Mouse (Mus musculus) lung, postnatal 14 days (tissue): ENCODE results near the gene Acot2.
"Not testable (repeated sequence)": the region's sequence is repeated elsewhere in the genome, so short reads cannot be mapped to it uniquely, and the experiment has no call there.

Experiments used
- DNase-seq: peaks from one replicate; pipeline ENCODE4 v3.0.0; 2021

Gene Acot2

GRCm38 (mm10) chr12:83998341-83999107 is 10.9 kb downstream of the Acot2 start:
- no peak for DNase-seq

- DNase-seq, result peak; percentile 73
Measured at GRCm38 (mm10) chr12:83999237-83999636, 11.6 kb downstream of the Acot2 start.

- DNase-seq, result no peak
Measured at GRCm38 (mm10) chr12:84000418-84000817, 12.8 kb downstream of the Acot2 start.

GRCm38 (mm10) chr12:84003866-84004265 is 16.2 kb downstream of the Acot2 start:
- no peak for DNase-seq

- peak; percentile 32 for DNase-seq
Measured at GRCm38 (mm10) chr12:84008251-84008650, 20.6 kb downstream of the Acot2 start.

GRCm38 (mm10) chr12:84008729-84009128 is 21.1 kb downstream of the Acot2 start:
- no peak for DNase-seq

- DNase-seq, result peak; percentile 76
Measured at GRCm38 (mm10) chr12:84009171-84009965, 21.7 kb downstream of the Acot2 start, which contains the start of gene Acot1. Acot1 (plus strand) TSS chr12:84009490.

GRCm38 (mm10) chr12:84010201-84010600 is 22.5 kb downstream of the Acot2 start:
- DNase-seq, result no peak

- peak; percentile 85 for DNase-seq
Measured at GRCm38 (mm10) chr12:84011251-84012040, 23.8 kb downstream of the Acot2 start.

- DNase-seq, result no peak
Measured at GRCm38 (mm10) chr12:84013130-84013529, 25.5 kb downstream of the Acot2 start.

GRCm38 (mm10) chr12:84013701-84014100 is 26.0 kb downstream of the Acot2 start:
- DNase-seq, result no peak

- DNase-seq, result peak; percentile 82
Measured at GRCm38 (mm10) chr12:84020528-84020927, 32.9 kb downstream of the Acot2 start.

GRCm38 (mm10) chr12:84022266-84022665 is 34.6 kb downstream of the Acot2 start:
- DNase-seq, result not testable (repeated sequence)

- no peak for DNase-seq
Measured at GRCm38 (mm10) chr12:84023052-84023745, 35.5 kb downstream of the Acot2 start.

GRCm38 (mm10) chr12:84025888-84026287 is 38.2 kb downstream of the Acot2 start:
- no peak for DNase-seq

- not testable (repeated sequence) for DNase-seq
Measured at GRCm38 (mm10) chr12:84028328-84028727, 40.7 kb downstream of the Acot2 start.

GRCm38 (mm10) chr12:84029043-84029442 is 41.4 kb downstream of the Acot2 start:
- DNase-seq, result not testable (repeated sequence)

- peak; percentile 88 for DNase-seq
Measured at GRCm38 (mm10) chr12:84030659-84031332, 43.1 kb downstream of the Acot2 start.

- no peak for DNase-seq
Measured at GRCm38 (mm10) chr12:84032854-84033253, 45.2 kb downstream of the Acot2 start.

GRCm38 (mm10) chr12:84033302-84033701 is 45.6 kb downstream of the Acot2 start:
- DNase-seq, result not testable (repeated sequence)

GRCm38 (mm10) chr12:84034108-84034507 is 46.4 kb downstream of the Acot2 start:
- no peak for DNase-seq

GRCm38 (mm10) chr12:84038241-84038640 is 50.6 kb downstream of the Acot2 start, which contains the start of gene Acot4:
Acot4 (plus strand) TSS chr12:84038379.
- DNase-seq, result peak; percentile 34
